Mouse (Mus musculus) urinary bladder, postnatal 25 days (tissue): ENCODE measurements around the gene Slc2a5.
A peak's percentile ranks its signal among the peaks of the same experiment; 100 is the strongest.

ENCODE experiments used
- DNase-seq: peaks from one replicate; pipeline ENCODE4 v3.0.0; 2022; ENCODE audit warnings: low spot score

The Slc2a5 gene

DNA sequence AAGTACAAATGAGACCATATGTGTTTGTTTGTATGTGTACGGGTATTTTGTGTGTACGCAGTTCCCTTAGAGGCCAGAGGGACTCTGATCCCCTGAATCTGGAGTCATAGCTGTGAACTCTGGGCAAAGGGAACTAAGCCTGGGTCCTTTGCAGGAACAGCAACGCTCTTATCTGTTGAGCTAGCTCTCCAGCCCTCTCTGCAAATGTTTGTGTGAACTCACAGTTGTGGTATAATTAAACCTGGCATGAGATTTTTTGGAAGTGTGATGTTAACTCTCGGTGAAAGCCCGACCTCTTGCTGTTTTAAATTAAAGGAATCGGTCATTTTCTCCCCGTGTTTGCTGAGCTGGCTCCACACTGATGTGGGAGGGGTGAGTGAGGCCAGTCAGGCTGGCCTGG is 13.4 kb upstream of the Slc2a5 start:
- no peak for DNase-seq

DNA sequence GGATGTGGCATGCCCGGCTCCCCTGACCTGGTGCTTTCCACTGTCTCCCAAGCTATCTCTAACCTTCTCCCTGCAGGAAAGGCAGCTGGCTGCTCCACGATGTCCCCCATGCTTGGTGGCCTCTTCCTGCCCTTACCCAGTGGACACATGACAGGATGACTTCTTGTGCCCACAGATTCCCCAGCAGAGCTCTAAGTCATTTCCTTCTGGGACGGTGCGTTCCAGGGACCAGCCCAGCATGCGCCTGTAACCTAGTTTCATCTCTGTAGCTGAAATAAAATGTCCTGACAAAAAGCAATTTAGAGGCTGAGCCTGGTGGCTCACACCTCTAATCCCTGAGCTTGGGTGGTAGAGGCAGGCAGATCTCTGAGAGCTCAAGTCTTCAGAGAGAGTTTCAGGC is 12.4 kb upstream of the Slc2a5 start:
- DNase-seq: no peak

DNA sequence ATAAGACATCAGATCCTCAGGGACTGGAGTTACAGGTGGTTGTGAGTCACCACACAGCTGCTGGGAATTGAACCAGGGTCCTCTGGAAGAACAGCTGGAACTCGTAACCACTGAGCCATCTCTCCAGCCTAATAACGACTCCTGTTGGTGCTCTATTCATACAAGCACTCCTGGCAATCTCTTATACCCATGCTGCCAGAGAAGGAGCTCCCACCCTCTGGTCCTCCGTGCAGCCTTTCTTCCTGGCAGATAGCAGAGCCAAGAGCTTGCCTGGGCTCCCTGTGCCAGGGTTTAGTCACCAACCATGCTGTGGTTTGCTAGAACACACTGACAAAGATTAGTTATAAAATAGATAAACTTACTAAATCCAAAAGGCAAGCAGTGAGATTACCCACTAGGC is 9.4 kb upstream of the Slc2a5 start:
- no peak for DNase-seq

DNA sequence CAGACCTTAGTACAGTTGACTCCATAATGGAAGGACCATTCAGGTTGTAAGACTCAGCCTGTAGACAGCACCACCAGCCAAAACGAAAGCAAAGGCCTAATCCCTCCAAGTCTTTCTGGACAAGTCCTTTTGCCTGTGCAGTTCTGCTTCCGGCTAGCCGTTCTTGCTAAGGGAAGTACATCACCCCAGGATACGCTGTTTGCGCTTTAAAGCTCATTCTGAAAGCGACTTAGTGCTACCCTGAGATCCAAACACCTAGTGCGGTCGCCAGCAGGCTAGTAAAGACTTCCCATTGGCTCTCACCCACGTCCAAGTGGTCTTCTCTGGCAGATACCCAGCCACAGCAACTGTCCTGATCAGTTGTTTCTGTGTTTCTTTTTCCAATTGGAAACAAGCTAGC is 8.7 kb upstream of the Slc2a5 start:
- DNase-seq: no peak

DNA sequence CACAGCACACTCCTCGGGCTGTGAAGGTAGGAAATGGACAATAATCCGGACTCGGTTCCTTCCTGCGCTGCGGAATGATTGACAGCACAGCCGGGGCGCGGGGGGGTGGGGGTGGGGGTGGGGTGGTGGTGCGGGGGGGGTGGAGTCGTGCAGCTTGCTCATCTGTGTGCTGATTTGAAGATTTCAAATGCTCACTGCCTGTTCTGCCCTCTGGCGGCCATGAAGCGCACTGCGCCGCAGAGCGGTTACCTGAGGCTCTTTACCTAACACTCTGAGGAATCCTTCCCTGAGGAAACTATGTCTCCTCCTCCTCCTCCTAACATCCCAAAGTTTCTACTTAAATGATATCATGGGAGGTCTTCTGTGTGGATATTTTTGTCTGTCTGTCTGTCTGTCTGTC is 6.2 kb upstream of the Slc2a5 start:
- peak; percentile 70 for DNase-seq

DNA sequence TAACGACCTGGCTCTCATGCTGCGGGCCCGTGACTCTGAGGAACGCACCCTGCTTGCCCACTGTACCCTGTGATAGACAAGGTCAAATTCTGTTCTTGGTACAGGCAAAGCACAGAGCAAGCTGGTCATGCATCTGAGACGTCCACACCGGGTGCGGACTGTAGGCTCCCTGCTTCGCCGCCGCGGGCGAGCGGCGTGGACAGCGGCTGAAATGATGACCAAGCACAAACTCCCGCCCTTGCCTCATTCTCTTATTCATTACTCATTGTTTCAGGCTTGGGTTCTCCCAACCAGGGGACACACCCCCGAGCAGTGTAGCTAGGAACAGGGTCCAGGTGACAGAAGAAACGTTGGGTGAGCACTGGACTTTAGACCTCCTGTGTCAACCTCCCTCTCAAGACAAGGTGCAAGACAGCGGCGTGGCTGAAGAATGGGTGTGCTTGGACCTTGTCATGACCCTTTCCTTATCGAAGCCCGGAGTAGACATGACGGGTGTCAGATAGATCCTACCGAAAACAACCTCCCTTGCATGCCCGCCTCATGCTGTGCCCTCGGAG is 4.5 kb upstream of the Slc2a5 start:
- DNase-seq: no peak

DNA sequence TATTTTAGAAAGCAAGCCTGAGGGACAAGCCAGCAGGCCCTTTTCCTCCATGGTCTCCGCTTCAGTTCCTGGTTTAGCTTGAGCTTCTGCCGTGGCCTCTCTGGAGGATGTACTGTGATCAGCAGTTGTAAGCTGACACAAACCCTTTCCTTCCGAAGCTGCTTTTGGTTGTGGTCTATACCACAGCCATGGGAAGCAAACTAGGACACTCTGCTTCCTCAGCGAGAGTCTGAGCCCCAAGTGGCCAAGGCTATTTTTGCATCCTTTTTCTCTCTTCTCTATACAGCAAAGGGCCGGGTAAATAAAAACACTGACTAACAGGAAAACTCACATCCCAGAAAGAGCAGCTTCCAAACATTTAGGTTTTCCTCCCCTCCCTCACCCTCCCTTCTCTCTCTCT is 1.8 kb upstream of the Slc2a5 start:
- DNase-seq: no peak

DNA sequence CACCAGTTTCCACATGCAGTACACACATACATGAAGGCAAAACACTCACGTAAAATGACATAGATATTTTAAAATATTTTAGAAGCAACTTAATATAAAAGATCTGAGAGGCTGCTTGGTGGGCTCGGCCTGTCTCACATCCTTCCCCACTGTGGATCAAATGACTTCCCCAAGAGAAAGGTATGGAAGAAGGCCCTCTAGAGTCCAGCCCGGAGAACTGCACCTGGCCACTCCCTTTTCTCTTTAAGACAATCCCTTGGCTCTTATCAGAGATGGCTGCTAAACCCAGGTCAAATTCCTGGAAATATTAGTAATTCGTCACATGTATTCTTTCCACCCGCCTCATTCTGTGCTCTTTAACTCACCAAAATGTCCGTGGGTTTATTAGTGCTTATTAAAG is 920 bp upstream of the Slc2a5 start:
- DNase-seq: no peak

DNA sequence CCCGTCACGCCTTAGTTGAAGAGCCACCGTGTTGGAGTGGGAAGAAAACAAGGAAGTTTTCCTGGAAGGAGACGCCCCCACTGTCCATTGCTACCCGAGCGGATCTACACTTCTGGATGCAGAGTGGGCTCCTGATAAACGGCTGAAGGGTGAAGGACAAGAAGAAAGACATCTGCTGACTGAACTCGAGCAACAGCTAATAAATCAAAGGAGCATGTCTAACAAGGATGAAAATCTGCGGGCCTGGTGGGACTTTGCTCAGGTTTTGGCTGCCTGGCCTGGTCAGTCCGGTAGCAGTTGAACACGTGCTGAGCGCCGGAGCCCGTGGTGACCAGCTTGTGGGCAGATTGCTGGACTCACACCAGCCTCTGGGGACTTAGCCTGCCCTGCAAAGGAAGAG is 557 bp downstream of the Slc2a5 start:
- DNase-seq: no peak

DNA sequence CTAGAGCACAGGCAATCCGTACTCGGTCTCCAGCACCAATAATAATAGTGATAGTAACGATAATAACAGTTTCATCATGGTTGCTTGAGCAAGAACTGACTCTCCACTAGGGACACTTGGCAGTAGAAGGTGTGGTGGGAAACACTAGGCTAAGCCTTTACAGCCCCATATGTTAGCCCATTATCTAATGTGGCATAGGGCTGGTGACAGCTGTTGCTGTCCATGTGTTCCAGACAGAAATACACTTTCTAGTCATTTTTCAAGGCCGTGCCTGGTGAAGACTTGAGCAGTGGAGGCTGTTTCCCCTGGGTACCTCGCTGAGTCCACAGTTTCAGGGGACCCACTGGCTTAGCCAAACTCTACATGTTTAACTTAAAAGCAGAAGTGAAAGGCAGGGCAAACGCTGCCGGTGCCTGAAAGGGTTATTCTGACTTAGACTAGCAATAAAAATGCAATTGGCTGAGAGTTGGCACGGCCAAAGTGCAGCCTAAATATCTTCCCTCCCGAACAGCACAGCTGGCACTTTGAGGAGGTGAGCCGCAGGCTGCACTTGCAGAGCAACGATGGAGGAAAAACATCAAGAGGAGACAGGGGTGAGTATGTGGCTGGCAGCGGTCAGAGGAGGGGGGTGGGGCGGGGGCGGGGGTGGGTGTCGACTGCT is 1.2 kb downstream of the Slc2a5 start:
- DNase-seq: no peak

DNA sequence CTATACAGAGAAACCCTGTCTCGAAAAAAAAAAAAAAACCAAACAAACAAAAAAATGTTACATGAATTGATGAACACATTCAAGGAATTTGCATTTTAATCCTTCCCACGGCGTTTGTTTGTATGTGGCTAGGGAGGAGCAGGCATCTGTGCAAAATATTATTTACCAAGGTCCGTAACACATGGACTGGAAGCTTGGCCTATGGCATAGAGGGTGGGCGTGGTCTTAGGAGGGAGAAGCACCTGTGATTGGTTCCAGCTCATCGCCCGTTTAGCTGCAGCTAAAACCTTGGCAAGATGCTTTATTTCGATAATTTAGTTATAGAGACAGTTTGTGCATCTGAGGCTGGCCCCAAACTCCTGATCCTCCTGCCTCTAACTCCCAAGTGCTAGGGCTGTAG is 2.3 kb downstream of the Slc2a5 start:
- DNase-seq: no peak

DNA sequence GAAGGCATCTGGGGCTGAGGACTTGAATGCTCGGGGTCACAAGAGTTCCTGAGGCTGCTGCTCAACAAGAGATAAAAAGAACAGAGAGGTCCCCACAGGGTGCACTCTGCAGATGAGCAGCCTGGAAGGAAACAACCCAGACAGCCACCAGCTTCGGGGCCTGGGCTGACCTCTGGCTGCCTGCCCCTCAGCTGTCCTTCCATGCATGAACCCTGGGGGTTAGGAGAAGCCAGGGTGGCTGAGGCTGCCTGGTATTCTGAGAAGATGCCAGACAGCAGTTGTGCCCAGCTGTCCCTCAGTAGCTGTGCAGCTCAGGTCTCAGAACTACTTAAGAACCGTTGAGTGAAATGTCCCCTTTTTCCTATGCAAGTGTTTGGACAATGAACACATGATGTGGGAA is 3.4 kb downstream of the Slc2a5 start:
- DNase-seq: no peak

DNA sequence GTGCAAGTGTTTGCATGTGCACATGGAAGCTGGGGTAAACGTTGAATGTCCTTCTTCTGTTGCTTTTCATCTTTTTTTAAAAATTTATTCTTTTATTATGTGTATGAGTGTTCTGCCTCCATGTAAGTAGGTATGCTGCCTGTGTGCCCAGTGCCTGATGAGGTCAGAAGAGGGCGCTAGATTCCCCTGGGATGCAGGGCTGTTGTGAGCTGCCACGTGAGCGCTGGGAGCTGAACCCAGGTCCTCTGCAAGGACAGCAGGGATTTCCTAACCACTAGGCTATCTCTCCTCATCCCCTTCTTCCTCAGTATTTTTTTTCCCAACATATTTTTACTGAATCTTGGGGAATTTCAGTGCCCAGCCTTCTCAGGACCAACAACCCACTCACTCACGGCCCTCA is 7.3 kb downstream of the Slc2a5 start:
- no peak for DNase-seq

DNA sequence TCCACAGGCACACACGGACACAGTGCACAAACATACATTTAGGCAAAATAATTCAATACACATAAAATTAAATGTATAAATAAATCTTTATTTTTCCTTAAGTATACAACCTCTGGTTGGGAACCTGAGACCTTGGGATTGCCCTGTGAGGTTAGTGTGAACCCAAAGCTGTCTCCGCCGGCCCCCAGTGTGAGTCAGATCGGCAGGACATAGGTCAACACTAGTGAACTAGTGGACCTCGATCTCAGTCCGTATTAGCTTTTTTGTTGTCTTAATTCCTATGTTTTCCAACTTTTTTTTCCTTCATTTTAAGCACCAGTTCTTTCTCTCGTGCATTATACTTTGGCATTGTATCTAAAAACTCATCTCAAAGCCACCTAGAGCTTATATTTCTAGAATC is 8.8 kb downstream of the Slc2a5 start:
- DNase-seq: no peak

DNA sequence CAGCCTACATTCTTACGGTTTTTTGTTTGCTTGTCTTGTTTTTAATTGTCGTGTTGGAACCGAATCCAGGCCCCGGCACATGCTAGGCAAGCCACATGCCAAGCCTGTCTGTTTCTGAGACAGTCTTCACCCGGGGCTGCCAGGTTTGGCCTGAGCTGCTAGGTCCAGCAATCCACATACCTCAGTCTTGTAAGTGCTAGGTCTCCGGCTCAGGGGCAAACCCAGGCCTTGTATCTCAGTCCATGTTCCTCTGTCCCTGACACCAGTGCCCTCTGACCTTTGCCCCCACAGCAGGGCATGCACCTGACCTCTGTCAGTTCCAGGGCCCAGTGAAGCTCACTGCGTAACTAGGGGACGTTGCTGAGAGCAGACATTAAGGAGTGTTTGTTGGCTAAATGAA is 9.5 kb downstream of the Slc2a5 start:
- DNase-seq: no peak

DNA sequence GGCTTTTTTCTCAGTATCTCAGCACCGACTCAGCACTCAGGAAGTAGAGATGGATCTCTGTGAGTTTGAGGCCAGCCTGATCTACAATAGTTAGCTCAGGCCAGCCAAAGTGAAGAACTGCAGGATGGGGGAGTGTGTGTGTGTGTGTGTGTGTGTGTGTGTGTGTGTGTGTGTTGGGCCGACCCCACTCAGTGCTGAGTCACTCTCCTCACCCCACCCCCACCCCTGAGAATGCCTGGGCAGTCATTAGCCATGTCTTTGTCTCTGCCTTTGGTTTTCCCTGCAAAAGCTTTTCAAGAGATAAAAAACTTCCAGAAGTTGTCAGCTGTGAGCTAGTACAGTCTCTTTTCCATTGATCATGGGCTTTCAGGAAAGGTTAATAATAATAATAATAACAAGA is 11.6 kb downstream of the Slc2a5 start:
- no peak for DNase-seq

DNA sequence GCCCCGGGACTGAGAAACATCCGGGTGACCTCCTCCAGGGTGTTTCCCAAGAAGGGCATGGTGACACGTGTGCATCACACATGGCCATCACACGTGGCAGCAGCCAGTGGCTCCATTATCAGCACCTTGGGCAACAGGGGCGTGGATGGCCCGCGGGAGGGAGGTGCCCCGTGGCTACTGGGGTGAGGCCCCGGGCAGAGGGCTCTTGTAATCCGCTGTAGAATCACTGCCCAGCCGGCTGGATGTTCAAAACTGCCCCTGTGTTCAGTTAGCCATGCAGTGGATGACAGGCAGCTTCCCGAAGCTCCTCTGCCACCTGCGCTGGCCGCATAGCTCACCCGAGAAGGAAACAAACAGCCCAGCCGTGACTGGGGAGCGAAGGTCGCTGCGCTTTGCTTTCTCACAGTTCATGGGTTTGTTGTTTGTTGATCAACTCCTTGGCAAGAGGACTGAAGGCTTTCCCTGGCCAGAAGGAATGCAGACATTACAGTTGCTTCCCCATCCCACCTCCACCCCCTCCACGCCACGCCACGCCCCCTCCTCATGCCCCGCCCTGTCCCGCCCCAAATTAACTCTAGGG is 13.7 kb downstream of the Slc2a5 start:
- no peak for DNase-seq

DNA sequence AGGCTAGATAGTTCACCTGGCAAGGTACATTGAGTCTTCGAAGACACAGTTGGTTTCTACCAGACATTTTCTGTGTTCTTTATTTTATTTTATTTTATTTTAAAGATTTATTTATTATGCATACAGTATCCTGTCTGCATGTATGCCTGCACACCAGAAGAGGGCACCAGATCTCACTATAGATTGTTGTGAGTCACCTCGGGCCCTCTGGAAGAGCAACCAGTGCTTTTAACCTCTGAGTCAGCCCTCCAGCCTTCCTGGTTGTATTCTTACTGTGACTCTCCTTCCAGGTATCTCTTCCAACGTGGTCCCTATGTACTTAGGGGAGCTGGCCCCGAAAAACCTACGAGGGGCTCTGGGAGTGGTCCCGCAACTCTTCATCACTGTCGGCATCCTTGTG is 16.2 kb downstream of the Slc2a5 start:
- no peak for DNase-seq

DNA sequence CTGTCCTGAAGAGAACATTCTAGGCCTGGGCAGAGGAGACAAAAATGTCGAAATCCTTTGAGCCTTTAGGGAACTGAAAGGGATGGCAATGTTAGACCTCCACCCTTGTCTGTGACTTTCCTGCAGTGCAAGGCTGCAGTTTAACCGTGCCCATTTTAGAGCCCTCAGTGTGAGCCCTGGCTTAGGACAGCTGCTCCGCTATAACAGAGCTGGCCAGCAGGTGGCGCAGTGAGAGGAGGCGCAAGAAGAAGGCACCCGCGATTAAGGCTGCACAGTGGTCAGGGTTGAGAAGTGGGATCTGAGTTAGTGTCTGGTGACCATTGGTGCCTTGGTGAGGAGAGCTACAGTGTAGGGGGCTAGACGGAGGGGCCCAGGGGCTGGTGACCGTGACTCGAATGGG is 17.6 kb downstream of the Slc2a5 start:
- DNase-seq: peak; percentile 77

DNA sequence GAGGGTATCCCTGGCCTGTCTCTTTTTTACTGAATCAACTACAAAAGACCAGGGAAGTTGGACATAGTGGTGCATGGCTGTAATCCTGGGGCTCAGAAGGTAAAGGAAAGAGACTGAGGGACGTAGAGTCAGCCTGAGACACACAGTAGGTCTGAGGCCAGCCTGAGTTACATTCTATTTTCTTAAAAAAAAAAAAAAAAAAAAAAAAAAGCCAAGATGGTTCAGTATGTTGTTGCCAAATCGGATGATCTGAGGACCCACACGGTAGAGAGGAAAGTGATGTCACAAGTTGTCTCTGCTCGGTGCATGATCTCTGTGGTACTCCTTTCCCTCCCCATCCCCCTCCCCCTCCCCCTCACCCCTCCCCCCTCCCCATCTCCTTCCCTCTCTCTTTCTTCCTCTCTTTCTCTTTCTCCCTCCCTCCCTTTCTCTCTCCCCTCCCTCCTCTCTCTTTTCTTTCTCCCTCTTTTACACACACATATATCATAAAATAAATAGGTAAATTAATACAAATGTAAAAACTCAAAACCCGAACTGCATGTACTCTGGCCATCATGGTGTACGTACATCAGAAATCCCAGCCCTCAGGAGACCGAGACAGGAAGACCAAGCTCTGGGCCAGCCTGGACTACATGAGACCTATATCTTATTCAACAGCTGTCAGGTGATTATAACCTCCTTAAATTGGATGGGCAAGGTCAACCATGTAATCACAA is 18.4 kb downstream of the Slc2a5 start:
- DNase-seq: no peak

DNA sequence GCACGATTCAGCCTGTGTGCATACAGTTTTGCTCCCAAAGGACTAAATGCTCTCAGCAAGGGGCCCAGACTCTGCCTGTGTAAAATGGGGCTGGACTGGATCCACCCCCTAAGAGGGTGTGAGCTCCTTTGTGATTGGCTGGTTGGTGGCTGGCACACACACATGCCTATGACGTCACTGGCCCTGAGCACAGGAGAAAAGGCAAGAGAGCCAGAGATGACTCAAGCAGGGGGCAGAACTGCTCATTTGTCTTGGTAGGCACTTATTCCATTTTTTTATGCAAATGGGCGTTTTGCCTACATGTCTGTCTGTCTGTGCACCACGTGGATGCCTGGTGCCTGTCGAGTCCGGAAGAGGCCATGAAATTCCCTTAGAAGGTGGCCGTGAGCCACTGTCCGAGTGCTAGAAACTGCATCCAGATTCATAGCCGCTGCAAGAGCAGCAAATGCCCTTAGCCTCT is 19.0 kb downstream of the Slc2a5 start:
- DNase-seq: peak; percentile 25

DNA sequence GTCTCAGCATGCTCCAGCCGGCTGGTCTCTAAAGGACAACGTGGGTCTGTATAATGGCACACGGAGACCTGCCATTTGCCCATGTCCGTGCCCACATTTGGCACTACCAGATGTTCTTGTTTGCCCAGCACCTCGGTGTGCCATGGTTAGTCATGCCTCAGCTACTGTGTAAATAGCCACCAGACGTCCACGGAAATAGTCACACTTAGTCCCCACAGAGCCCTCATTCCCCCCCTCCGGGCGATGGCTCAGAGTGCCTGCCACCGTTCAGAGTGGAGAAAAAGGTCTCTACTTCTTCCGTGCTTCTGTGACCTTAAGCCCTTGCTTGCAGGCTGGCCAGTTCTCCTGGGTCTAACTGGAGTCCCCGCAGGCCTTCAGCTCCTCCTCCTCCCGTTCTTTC is 20.0 kb downstream of the Slc2a5 start:
- DNase-seq: no peak

DNA sequence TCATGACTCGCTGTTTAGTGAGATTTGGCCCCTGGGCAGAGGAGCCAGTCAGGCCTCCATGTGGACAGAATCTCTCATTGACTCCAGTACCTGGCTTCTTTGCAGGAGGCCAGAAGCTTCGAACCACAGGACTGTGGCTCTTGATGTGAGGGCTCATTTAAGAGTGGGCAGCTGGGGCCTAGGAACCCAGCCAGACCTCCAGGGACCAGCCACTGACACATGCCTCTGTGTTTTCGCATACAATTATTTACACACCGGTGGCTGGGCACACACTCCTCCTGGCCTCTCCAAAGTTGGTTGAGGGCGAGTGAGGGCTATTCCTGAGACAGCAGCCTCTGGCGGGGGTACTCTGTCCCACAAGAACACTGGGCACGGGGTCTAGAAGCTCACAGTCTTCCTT is 21.3 kb downstream of the Slc2a5 start:
- DNase-seq: no peak
